ENCODE assay signal across 8 mouse cellular contexts in the genomic region with DNA sequence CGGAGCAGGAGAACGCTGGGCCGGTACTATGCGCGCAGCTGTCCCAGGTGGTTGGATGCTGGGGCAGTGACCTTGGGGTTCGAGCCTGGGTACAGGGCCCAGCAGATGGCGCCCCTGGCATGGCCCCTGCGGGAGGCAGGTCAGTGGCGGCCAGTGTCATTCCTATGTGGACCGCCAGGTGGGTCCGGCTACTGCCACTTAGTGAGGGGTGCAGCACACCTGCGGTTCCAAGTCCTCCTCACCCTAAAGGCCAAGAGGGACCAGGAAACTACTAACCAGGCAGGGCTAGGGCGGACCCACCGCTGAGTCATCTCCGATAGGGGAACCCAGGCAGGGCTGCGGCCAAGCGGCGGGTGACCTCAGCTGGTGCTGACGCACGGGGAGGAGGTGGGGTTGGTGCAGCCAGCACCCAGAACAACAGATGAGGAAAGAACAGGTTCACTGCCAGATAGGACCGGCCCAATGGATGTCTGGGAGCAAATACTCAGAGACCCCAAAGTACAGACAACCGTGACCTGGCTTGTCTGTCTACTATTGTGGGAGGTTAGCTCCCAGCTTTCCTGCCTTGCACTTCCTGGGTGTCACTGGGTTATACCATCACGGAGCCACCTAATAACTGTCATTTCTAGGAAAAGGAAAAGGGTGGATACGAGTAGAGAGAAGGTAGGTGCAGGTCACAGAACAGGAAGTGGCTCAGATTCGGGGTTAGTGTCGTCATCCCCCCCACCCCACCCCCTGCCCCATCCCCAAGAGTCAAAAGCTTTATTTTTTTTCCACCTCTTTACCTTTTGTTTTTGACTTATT. TPM values are rescaled to one million over a fixed set of nuclear protein-coding genes. Genes with fewer than 3 reads are reported as not detected.
DNase-seq lines count a peak whose midpoint lies in the region; ATAC-seq and TF ChIP-seq lines count a peak whose summit lies in the region.

No protein-coding gene starts in this region.

- H3K9ac ChIP-seq in intestine, postnatal 0 days (ENCODE audit: low read depth, low read length) = no peak overlapping the region
- peak overlapping the region; percentile 61 for H3K9ac ChIP-seq in liver, postnatal 0 days (replicated peaks)
- no peak overlapping the region for H3K9ac ChIP-seq in neural tube, embryonic 15.5 days (replicated peaks)

- H3K36me3 ChIP-seq in intestine, postnatal 0 days (ENCODE audit: control insufficient read depth, insufficient read depth) = no peaks in the 10 kb centered on the region
- no peaks in the 10 kb centered on the region for H3K36me3 ChIP-seq in liver, postnatal 0 days (replicated peaks; ENCODE audit: insufficient read depth, low read length)
- H3K36me3 ChIP-seq in neural tube, embryonic 15.5 days = no peaks in the 10 kb centered on the region

- H3K27me3 ChIP-seq in intestine, postnatal 0 days (replicated peaks; ENCODE audit: control insufficient read depth, insufficient read depth, low read length) = no peaks in the 10 kb centered on the region
- H3K27me3 ChIP-seq in liver, postnatal 0 days (ENCODE audit: insufficient read depth, low read length) = no peaks in the 10 kb centered on the region
- no peaks in the 10 kb centered on the region for H3K27me3 ChIP-seq in neural tube, embryonic 15.5 days (replicated peaks)

- TF ChIP-seq EP300 in liver, postnatal 0 days (IDR thresholded peaks at IDR 0.05; ENCODE audit: low read depth) = peak; percentile 64; the same call in 1 of the 2 replicates

- peak overlapping the region; percentile 74 for H3K27ac ChIP-seq in intestine, postnatal 0 days (ENCODE audit: low read depth, low read length)
- peak overlapping the region; percentile 79 for H3K27ac ChIP-seq in liver, postnatal 0 days (ENCODE audit: low read depth)
- 0 out of 2 replicates have a peak overlapping the region, but pooled peaks have one; percentile 100 for H3K27ac ChIP-seq in neural tube, embryonic 15.5 days (replicated peaks)

- H3K4me3 ChIP-seq in intestine, postnatal 0 days (ENCODE audit: low read depth, low read length) = no peak overlapping the region
- peak overlapping the region; percentile 35 for H3K4me3 ChIP-seq in liver, postnatal 0 days (ENCODE audit: low read depth, low read length)
- no peak overlapping the region for H3K4me3 ChIP-seq in neural tube, embryonic 15.5 days (replicated peaks)

- WGBS in intestine, postnatal 0 days = 16% methylated on average over 26 of the region's 26 CpGs
- WGBS in liver, postnatal 0 days (ENCODE audit: insufficient replicate concordance) = 7% methylated on average over 26 of the region's 26 CpGs
- 26% methylated on average over 26 of the region's 26 CpGs for WGBS in neural tube, embryonic 15.5 days

- DNase-seq in 3T3-L1 (ENCODE audit: low read depth, low spot score) = peak; percentile 64
- DNase-seq in MN1 (ENCODE audit: low spot score) = peak; percentile 89
- DNase-seq in cerebellum, postnatal 10 days = peak; percentile 79 to 83
- peak; percentile 63 to 80 for DNase-seq in gastrocnemius, postnatal 4 days (ENCODE audit: low spot score in 2 of 2)
- DNase-seq in liver, postnatal 0 days = peak; percentile 93
- peak; percentile 83 for DNase-seq in thymus, postnatal 14 days

- ATAC-seq in intestine, postnatal 0 days = peak; percentile 75
- ATAC-seq in liver, postnatal 0 days = peak; percentile 87
- no peak for ATAC-seq in neural tube, embryonic 15.5 days (ENCODE audit: low FRiP score)

- no peaks in the 10 kb centered on the region for H3K9me3 ChIP-seq in intestine, postnatal 0 days (ENCODE audit: control insufficient read depth)
- H3K9me3 ChIP-seq in liver, postnatal 0 days (ENCODE audit: low read length) = no peaks in the 10 kb centered on the region
- no peaks in the 10 kb centered on the region for H3K9me3 ChIP-seq in neural tube, embryonic 15.5 days (replicated peaks)

- H3K4me2 ChIP-seq in intestine, postnatal 0 days (replicated peaks; ENCODE audit: low read depth) = peak overlapping the region; percentile 55
- peak overlapping the region; percentile 71 for H3K4me2 ChIP-seq in liver, postnatal 0 days (ENCODE audit: low read depth, low read length)
- peak overlapping the region; percentile 1; the same call in 1 of the 2 replicates for H3K4me2 ChIP-seq in neural tube, embryonic 15.5 days

- no peaks in the 10 kb centered on the region; the same call in 1 of the 2 replicates for H3K4me1 ChIP-seq in intestine, postnatal 0 days (replicated peaks; ENCODE audit: control insufficient read depth, insufficient read depth, low read length)
- H3K4me1 ChIP-seq in liver, postnatal 0 days (ENCODE audit: insufficient read depth) = peaks cover 70% of the 10 kb centered on the region
- peaks cover 65% of the 10 kb centered on the region for H3K4me1 ChIP-seq in neural tube, embryonic 15.5 days

- TF ChIP-seq CTCF in intestine, postnatal 0 days (IDR thresholded peaks at IDR 0.05; ENCODE audit: low read depth) = peak; percentile 96
- peak; percentile 95 for TF ChIP-seq CTCF in liver, postnatal 0 days (IDR thresholded peaks at IDR 0.05; ENCODE audit: low read depth)

RNA-seq across cellular contexts. Expression of a gene that starts 5.4 kb away (rescaled TPM):
- total RNA-seq in gastrocnemius, postnatal 4 days (2021) = 100 to 1,000 TPM; 861 to 883 TPM
- polyA plus RNA-seq in intestine, postnatal 0 days (2015; fragmentation: Nextera tagmentation; extraction: Ambion mirVana) = 1,513 and 1,605 TPM in 2 replicates
- 463 and 498 TPM in 2 replicates for polyA plus RNA-seq in liver, postnatal 0 days (2015; fragmentation: Nextera tagmentation; extraction: Ambion mirVana)
- polyA plus RNA-seq in neural tube, embryonic 15.5 days (2015; fragmentation: Nextera tagmentation; extraction: Ambion mirVana) = 3,602 and 3,776 TPM in 2 replicates

RNA-seq across cellular contexts. Expression of a gene that starts 7.6 kb away (rescaled TPM):
- under 1 TPM; 0.52 to 0.98 TPM for total RNA-seq in gastrocnemius, postnatal 4 days (2021)
- 0.14 and 0.16 TPM in 2 replicates for polyA plus RNA-seq in intestine, postnatal 0 days (2015; fragmentation: Nextera tagmentation; extraction: Ambion mirVana)
- polyA plus RNA-seq in liver, postnatal 0 days (2015; fragmentation: Nextera tagmentation; extraction: Ambion mirVana) = not detected in 2 replicates
- 0.64 and 1.4 TPM in 2 replicates for polyA plus RNA-seq in neural tube, embryonic 15.5 days (2015; fragmentation: Nextera tagmentation; extraction: Ambion mirVana)

RNA-seq across cellular contexts. Expression of a gene that starts 24.9 kb away (rescaled TPM):
- 10 to 100 TPM; 16.7 to 16.9 TPM for total RNA-seq in gastrocnemius, postnatal 4 days (2021)
- 9.7 and 11.7 TPM in 2 replicates for polyA plus RNA-seq in intestine, postnatal 0 days (2015; fragmentation: Nextera tagmentation; extraction: Ambion mirVana)
- polyA plus RNA-seq in liver, postnatal 0 days (2015; fragmentation: Nextera tagmentation; extraction: Ambion mirVana) = 5.5 and 5.8 TPM in 2 replicates
- polyA plus RNA-seq in neural tube, embryonic 15.5 days (2015; fragmentation: Nextera tagmentation; extraction: Ambion mirVana) = 71.6 and 81.5 TPM in 2 replicates

Comparison
In these comparisons a context has a peak if more than half of its experiments do, and no peak if none do; other contexts are left out.
1. H3K4me2 ChIP-seq: peak in every context shown above with its lines; median percentile 71 in liver, postnatal 0 days; 55 in intestine, postnatal 0 days; 1 in neural tube, embryonic 15.5 days.